Mouse (Mus musculus) adrenal gland, postnatal 4 days (tissue): ENCODE results near the gene Zfp324. TPM values are rescaled to one million over a fixed set of nuclear protein-coding genes. Genes with fewer than 3 reads are reported as not detected.

Experiments
- DNase-seq, 2 experiments: peaks; one replicate each; pipeline ENCODE4 v3.0.0; 2021 to 2022; ENCODE audit warnings: low spot score in 2 of 2, mixed read lengths in 2 of 2
- total RNA-seq, 2 experiments: library from RNA; stranded (reverse); gene quantifications; 2 replicates each; pipeline ENCODE4 v1.2.3; 2021

Zfp324 gene
- total RNA-seq, 2 experiments from 2014 or later, result 12.7 to 13.5 TPM

GRCm38 (mm10) chr7:12961511-12962141, 4.0 kb upstream of the Zfp324 start:
- DNase-seq, result no peak

- DNase-seq, result no peak
Measured at GRCm38 (mm10) chr7:12966104-12966845, 637 bp downstream of the Zfp324 start.

GRCm38 (mm10) chr7:12970906-12971305, 5.3 kb downstream of the Zfp324 start:
- DNase-seq, result no peak

- DNase-seq, result peak; percentile 84 to 96
Measured at GRCm38 (mm10) chr7:12977682-12978389, 12.2 kb downstream of the Zfp324 start, which contains the start of gene Zfp446. Zfp446 (plus strand) TSS chr7:12977848.

GRCm38 (mm10) chr7:12978931-12979722, 13.5 kb downstream of the Zfp324 start:
- DNase-seq, result no peak

- no peak for DNase-seq
Measured at GRCm38 (mm10) chr7:12979776-12980175, 14.1 kb downstream of the Zfp324 start.

- DNase-seq, result no peak
Measured at GRCm38 (mm10) chr7:12980291-12980690, 14.7 kb downstream of the Zfp324 start.

GRCm38 (mm10) chr7:12985724-12986123, 20.1 kb downstream of the Zfp324 start:
- DNase-seq, result no peak

GRCm38 (mm10) chr7:12986906-12987305, 21.3 kb downstream of the Zfp324 start:
- no peak for DNase-seq

GRCm38 (mm10) chr7:12987409-12988189, 22.0 kb downstream of the Zfp324 start:
- no peak for DNase-seq

- DNase-seq, result no peak
Measured at GRCm38 (mm10) chr7:12992222-12992621, 26.6 kb downstream of the Zfp324 start.

- DNase-seq, result no peak
Measured at GRCm38 (mm10) chr7:12993148-12993547, 27.5 kb downstream of the Zfp324 start.

- DNase-seq, result no peak
Measured at GRCm38 (mm10) chr7:12995862-12996261, 30.2 kb downstream of the Zfp324 start.

GRCm38 (mm10) chr7:12997230-12997629, 31.6 kb downstream of the Zfp324 start:
- DNase-seq, result no peak

- DNase-seq, result no peak
Measured at GRCm38 (mm10) chr7:12998053-12998452, 32.4 kb downstream of the Zfp324 start, which contains the start of gene Slc27a5. Slc27a5 (minus strand) TSS chr7:12998192.

GRCm38 (mm10) chr7:12998851-12999250, 33.2 kb downstream of the Zfp324 start, which contains the start of gene Trim28:
Trim28 (plus strand) TSS chr7:12999114.
- DNase-seq, result no peak

GRCm38 (mm10) chr7:13001584-13001983, 35.9 kb downstream of the Zfp324 start:
- no peak for DNase-seq

- no peak for DNase-seq
Measured at GRCm38 (mm10) chr7:13003380-13003779, 37.7 kb downstream of the Zfp324 start.

- no peak for DNase-seq
Measured at GRCm38 (mm10) chr7:13006011-13006410, 40.4 kb downstream of the Zfp324 start.

GRCm38 (mm10) chr7:13006531-13006930, 40.9 kb downstream of the Zfp324 start:
- no peak for DNase-seq
